Mouse (Mus musculus) liver, embryonic 15.5 days (tissue): ENCODE results near the gene Ostf1. TPM values are rescaled to one million over a fixed set of nuclear protein-coding genes. Genes with fewer than 3 reads are reported as not detected.

Experiments
- ATAC-seq: fragments of 200-750 bp; cut with Nextera tagmentation; 2 replicates; pipeline ENCODE4 v1.8.0; 2017; ENCODE audit warnings: moderate number of reproducible peaks, mild to moderate bottlenecking, moderate library complexity; ENCODE audit not compliant: insufficient read depth
- H3K27ac ChIP-seq: fragments of 300-500 bp; sonication (generic); replicated peaks from 2 replicates; pipeline ENCODE4 v1.5.1; 2015; ENCODE audit warnings: mild to moderate bottlenecking, inconsistent platforms
- H3K27me3 ChIP-seq: fragments of 300-500 bp; sonication (generic); 2 replicates; pipeline ENCODE4 v1.6.1; 2015; ENCODE audit warnings: mild to moderate bottlenecking, inconsistent platforms
- H3K36me3 ChIP-seq: fragments of 300-500 bp; sonication (generic); replicated peaks from 2 replicates; pipeline ENCODE4 v1.6.1; 2015; ENCODE audit warnings: moderate library complexity, mild to moderate bottlenecking, inconsistent platforms
- H3K4me1 ChIP-seq: fragments of 300-500 bp; sonication (generic); replicated peaks from 2 replicates; pipeline ENCODE4 v1.6.1; 2015; ENCODE audit warnings: inconsistent platforms
- H3K4me2 ChIP-seq: fragments of 300-500 bp; sonication (generic); 2 replicates; pipeline ENCODE4 v1.6.1; 2015; ENCODE audit warnings: moderate library complexity, mild to moderate bottlenecking, inconsistent platforms
- H3K4me3 ChIP-seq: fragments of 300-500 bp; sonication (generic); replicated peaks from 2 replicates; pipeline ENCODE4 v1.5.1; 2015; ENCODE audit warnings: mild to moderate bottlenecking, inconsistent platforms
- H3K9ac ChIP-seq: fragments of 300-500 bp; sonication (generic); 2 replicates; pipeline ENCODE4 v1.6.1; 2015; ENCODE audit warnings: moderate library complexity, mild to moderate bottlenecking, inconsistent platforms
- H3K9me3 ChIP-seq: fragments of 300-500 bp; sonication (generic); replicated peaks from 2 replicates; pipeline ENCODE4 v1.6.1; 2016; ENCODE audit warnings: inconsistent platforms
- WGBS: fragments of 180-500 bp; shearing (Covaris S2); methylation state at CpG from one replicate; pipeline ENCODE4 v1.1.7; 2015; ENCODE audit warnings: mixed read lengths; ENCODE audit not compliant: insufficient replicate concordance; 5-methylcytosine and 5-hydroxymethylcytosine counted together
- polyA plus RNA-seq: library from polyadenylated mRNA; unstranded; fragments of >200 nt; fragmentation: Nextera tagmentation; extraction: Ambion mirVana; gene quantifications from 2 replicates; pipeline ENCODE4 v1.2.1, GENCODE M21; 2015

Ostf1 gene
- polyA plus RNA-seq, 1 experiment from 2014 or later, result 66.5 TPM

- Histone ChIP-seq H3K36me3 (0 out of 2 replicates have a peak, but pooled peaks cover 3% of the 10 kb centered on the region), H3K4me3 (no peak overlapping the region), H3K9ac (no peak overlapping the region), H3K9me3 (no peaks in the 10 kb centered on the region), H3K4me1 (peaks cover 81% of the 10 kb centered on the region), H3K27me3 (no peaks in the 10 kb centered on the region), H3K4me2 (peak overlapping the region; percentile 42), H3K27ac (peak overlapping the region; percentile 84)
- 0 out of 2 replicates have a peak, but pooled peaks have one; percentile 21 for ATAC-seq
- 29% methylated on average over 3 of the region's 3 CpGs for WGBS
These were observed 14.8 kb upstream of the Ostf1 start for GRCm38 (mm10) chr19:18646397-18646796.

GRCm38 (mm10) chr19:18644084-18644483 lies 12.5 kb upstream of the Ostf1 start:
- H3K4me1 ChIP-seq, result peaks cover 59% of the 10 kb centered on the region
- peak overlapping the region; percentile 60 for H3K4me2 ChIP-seq
- H3K27ac ChIP-seq, result peak overlapping the region; percentile 84
- H3K36me3 ChIP-seq, result 0 out of 2 replicates have a peak, but pooled peaks cover 3% of the 10 kb centered on the region
- ATAC-seq, result peak; percentile 87
- H3K27me3 ChIP-seq, result no peaks in the 10 kb centered on the region
- WGBS, result 24% methylated on average over 6 of the region's 6 CpGs
- no peaks in the 10 kb centered on the region for H3K9me3 ChIP-seq
- H3K9ac ChIP-seq, result no peak overlapping the region
- 0 out of 2 replicates have a peak overlapping the region, but pooled peaks have one; percentile 3 for H3K4me3 ChIP-seq

DNA sequence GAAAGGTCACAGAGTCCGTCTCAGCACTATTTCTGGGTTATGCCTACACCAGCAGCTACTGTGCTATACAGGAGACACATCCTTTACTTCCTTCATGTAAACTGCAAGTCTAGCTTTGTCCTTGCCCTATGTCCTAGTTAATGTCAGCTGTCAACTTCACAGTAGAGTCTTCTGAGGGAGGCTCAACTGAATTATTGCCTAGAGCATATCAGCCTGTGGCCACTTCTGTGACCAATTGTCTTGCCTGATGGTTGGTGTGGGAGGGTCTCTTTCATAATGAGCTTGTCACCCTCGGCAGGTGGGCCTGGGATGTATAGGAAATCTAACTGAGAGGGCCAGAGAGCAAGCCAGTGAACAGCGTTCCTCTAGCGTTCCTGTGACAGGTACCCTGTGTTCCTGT lies 11.8 kb upstream of the Ostf1 start:
- Histone ChIP-seq H3K36me3 (0 out of 2 replicates have a peak, but pooled peaks cover 3% of the 10 kb centered on the region), H3K9ac (no peak overlapping the region), H3K4me2 (peak overlapping the region; percentile 60; the same call in 1 of the 2 replicates), H3K9me3 (no peaks in the 10 kb centered on the region), H3K4me1 (peaks cover 55% of the 10 kb centered on the region), H3K4me3 (0 out of 2 replicates have a peak overlapping the region, but pooled peaks have one; percentile 3), H3K27ac (peak overlapping the region; percentile 84), H3K27me3 (no peaks in the 10 kb centered on the region)
- ATAC-seq, result no peak
- 71% methylated on average over 4 of the region's 4 CpGs for WGBS

DNA sequence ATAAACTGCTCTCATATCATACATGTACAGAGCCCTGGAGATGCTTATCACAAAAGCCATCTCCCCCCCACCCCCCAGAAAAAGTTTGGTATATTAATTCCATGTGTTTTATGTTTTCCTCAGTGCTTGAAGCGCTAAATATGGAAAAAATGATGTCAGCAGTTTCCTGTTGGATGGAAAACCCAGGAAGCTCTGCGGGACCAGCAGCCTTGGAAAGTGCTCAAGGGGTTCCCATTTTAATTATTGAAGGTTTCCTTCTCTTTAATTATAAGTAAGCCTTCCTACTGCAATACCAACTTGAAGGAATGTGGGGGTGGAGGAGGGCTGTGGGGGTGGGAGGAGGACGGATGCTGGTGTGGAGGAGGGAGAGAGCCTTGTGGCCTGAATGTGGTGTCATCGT lies 9.4 kb upstream of the Ostf1 start:
- Histone ChIP-seq H3K9me3 (no peaks in the 10 kb centered on the region), H3K36me3 (0 out of 2 replicates have a peak, but pooled peaks cover 3% of the 10 kb centered on the region), H3K4me1 (peaks cover 31% of the 10 kb centered on the region), H3K27me3 (no peaks in the 10 kb centered on the region), H3K9ac (no peak overlapping the region), H3K4me3 (no peak overlapping the region), H3K4me2 (no peak overlapping the region), H3K27ac (no peak overlapping the region)
- 72% methylated on average over 4 of the region's 4 CpGs for WGBS
- ATAC-seq, result no peak

- WGBS, result 37% methylated on average over 2 of the region's 2 CpGs
- ATAC-seq, result no peak
- Histone ChIP-seq H3K9me3 (no peaks in the 10 kb centered on the region), H3K4me1 (peaks cover 17% of the 10 kb centered on the region), H3K4me2 (no peak overlapping the region), H3K4me3 (no peak overlapping the region), H3K27ac (no peak overlapping the region), H3K9ac (no peak overlapping the region), H3K27me3 (no peaks in the 10 kb centered on the region), H3K36me3 (0 out of 2 replicates have a peak, but pooled peaks cover 3% of the 10 kb centered on the region)
These were observed 7.9 kb upstream of the Ostf1 start for GRCm38 (mm10) chr19:18639552-18639951.

GRCm38 (mm10) chr19:18638949-18639348 lies 7.3 kb upstream of the Ostf1 start:
- H3K4me3 ChIP-seq, result no peak overlapping the region
- WGBS, result 36% methylated on average over 5 of the region's 5 CpGs

GRCm38 (mm10) chr19:18637954-18638353 lies 6.3 kb upstream of the Ostf1 start:
- no peak for ATAC-seq
- 0 out of 2 replicates have a peak, but pooled peaks cover 3% of the 10 kb centered on the region for H3K36me3 ChIP-seq

More at GRCm38 (mm10) chr19:18638949-18639348, 7.3 kb upstream of the Ostf1 start:
- Histone ChIP-seq H3K9me3 (no peaks in the 10 kb centered on the region), H3K36me3 (0 out of 2 replicates have a peak, but pooled peaks cover 3% of the 10 kb centered on the region), H3K27ac (no peak overlapping the region), H3K4me2 (no peak overlapping the region), H3K4me1 (peaks cover 11% of the 10 kb centered on the region), H3K9ac (no peak overlapping the region), H3K27me3 (no peaks in the 10 kb centered on the region)
- ATAC-seq, result no peak

GRCm38 (mm10) chr19:18632231-18633185 lies 885 bp upstream of the Ostf1 start:
- Histone ChIP-seq H3K36me3 (no peaks in the 10 kb centered on the region), H3K9ac (peak overlapping the region; percentile 59), H3K27ac (peak overlapping the region; percentile 39; the same call in 1 of the 2 replicates), H3K4me2 (peak overlapping the region; percentile 93), H3K27me3 (no peaks in the 10 kb centered on the region), H3K4me3 (peak overlapping the region; percentile 97), H3K4me1 (peaks cover 39% of the 10 kb centered on the region), H3K9me3 (no peaks in the 10 kb centered on the region)
- ATAC-seq, result no peak
- WGBS, result 48% methylated on average over 13 of the region's 13 CpGs

More at GRCm38 (mm10) chr19:18637954-18638353, 6.3 kb upstream of the Ostf1 start:
- Histone ChIP-seq H3K4me1 (peaks cover 5% of the 10 kb centered on the region; the same call in 1 of the 2 replicates), H3K9ac (no peak overlapping the region), H3K4me2 (no peak overlapping the region), H3K27ac (no peak overlapping the region), H3K4me3 (no peak overlapping the region), H3K27me3 (no peaks in the 10 kb centered on the region), H3K9me3 (no peaks in the 10 kb centered on the region)
- WGBS, result 62% methylated on average over 5 of the region's 5 CpGs

DNA sequence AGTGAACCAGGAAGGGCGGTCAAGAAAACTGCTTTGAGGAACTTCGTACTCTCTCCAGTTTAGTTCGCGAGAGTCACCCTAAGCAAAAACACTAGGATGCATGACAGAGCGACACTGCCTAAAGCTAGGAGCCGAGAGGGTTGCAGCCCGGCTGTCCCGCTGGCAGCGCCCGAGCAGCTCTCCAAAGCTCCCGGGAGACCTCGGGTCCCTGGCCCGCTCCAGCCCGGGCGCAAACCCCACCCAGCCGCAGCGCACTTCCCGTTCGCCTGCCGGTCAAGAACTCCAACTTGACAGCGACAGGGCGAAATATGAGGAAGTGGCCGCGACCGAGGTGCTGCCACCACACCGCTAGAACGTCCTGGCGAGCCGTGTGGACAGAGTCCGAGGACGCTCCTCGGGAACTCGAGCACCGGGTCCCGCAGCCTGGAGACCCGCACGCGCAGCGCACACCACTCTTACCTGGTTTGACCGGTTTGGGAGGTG lies 421 bp downstream of the Ostf1 start:
- Histone ChIP-seq H3K4me2 (peak overlapping the region; percentile 93), H3K4me3 (peak overlapping the region; percentile 97), H3K27ac (peak overlapping the region; percentile 87), H3K9me3 (no peaks in the 10 kb centered on the region), H3K36me3 (no peaks in the 10 kb centered on the region), H3K9ac (peak overlapping the region; percentile 85), H3K27me3 (no peaks in the 10 kb centered on the region), H3K4me1 (peaks cover 39% of the 10 kb centered on the region)
- under 1% methylated on average over 40 of the region's 40 CpGs for WGBS
- ATAC-seq, result peak; percentile 73

- H3K9me3 ChIP-seq, result no peaks in the 10 kb centered on the region
- peaks cover 39% of the 10 kb centered on the region for H3K4me1 ChIP-seq
- peak overlapping the region; percentile 97 for H3K4me3 ChIP-seq
- peak overlapping the region; percentile 85 for H3K9ac ChIP-seq
- peak overlapping the region; percentile 87 for H3K27ac ChIP-seq
- H3K27me3 ChIP-seq, result no peaks in the 10 kb centered on the region
- H3K36me3 ChIP-seq, result no peaks in the 10 kb centered on the region
- H3K4me2 ChIP-seq, result peak overlapping the region; percentile 93
- 15% methylated on average over 17 of the region's 17 CpGs for WGBS
- ATAC-seq, result no peak
These were observed 1.2 kb downstream of the Ostf1 start for GRCm38 (mm10) chr19:18630221-18631119.
